Mouse (Mus musculus) thymus, adult 2 months (tissue): Measurements from ENCODE around the gene Lgals12.

Experiments used
- CTCF ChIP-seq: fragments of 200-500 bp; IDR thresholded peaks from 2 replicates; pipeline ENCODE4 v1.5.1; 2012; ENCODE audit warnings: mild to moderate bottlenecking, control low read depth, low read length, moderate library complexity, borderline replicate concordance; ENCODE audit not compliant: control insufficient read depth, poor library complexity, insufficient read depth; ENCODE audit errors: extremely low read depth
- POLR2A ChIP-seq: fragments of 200-500 bp; IDR thresholded peaks from 2 replicates; pipeline ENCODE4 v1.6.1; 2012; ENCODE audit warnings: mild to moderate bottlenecking, low read length, control low read depth, moderate library complexity; ENCODE audit not compliant: control insufficient read depth, poor library complexity, insufficient read depth; ENCODE audit errors: extremely low read depth

GRCm38 (mm10) chr19:7556641-7557040 is 50.4 kb downstream of the Lgals12 start:
- TF ChIP-seq POLR2A: no peak
- TF ChIP-seq CTCF: no peak
